Mouse (Mus musculus) lung, embryonic 15.5 days (tissue): Measurements from ENCODE around the gene Stac2. TPM values are rescaled to one million over a fixed set of nuclear protein-coding genes. Genes with fewer than 3 reads are reported as not detected.

Experiments
- ATAC-seq: fragments of 200-750 bp; cut with Nextera tagmentation; 2 replicates; pipeline ENCODE4 v1.8.0; 2017; ENCODE audit warnings: moderate number of reproducible peaks, borderline replicate concordance; ENCODE audit not compliant: low FRiP score, low TSS enrichment; ENCODE audit errors: extremely low read depth
- H3K27ac ChIP-seq: fragments of 300-500 bp; sonication (generic); 2 replicates; pipeline ENCODE4 v1.5.1; 2015; ENCODE audit warnings: moderate library complexity, mild to moderate bottlenecking, inconsistent platforms
- H3K27me3 ChIP-seq: fragments of 300-500 bp; sonication (generic); 2 replicates; pipeline ENCODE4 v1.6.1; 2015; ENCODE audit warnings: inconsistent platforms
- H3K36me3 ChIP-seq: fragments of 300-500 bp; sonication (generic); 2 replicates; pipeline ENCODE4 v1.6.1; 2015; ENCODE audit warnings: inconsistent platforms
- H3K4me1 ChIP-seq: fragments of 300-500 bp; sonication (generic); 2 replicates; pipeline ENCODE4 v1.6.1; 2015; ENCODE audit warnings: inconsistent platforms
- H3K4me2 ChIP-seq: fragments of 300-500 bp; sonication (generic); 2 replicates; pipeline ENCODE4 v1.6.1; 2015; ENCODE audit warnings: inconsistent platforms, mild to moderate bottlenecking, moderate library complexity
- H3K4me3 ChIP-seq: fragments of 300-500 bp; sonication (generic); 2 replicates; pipeline ENCODE4 v1.5.1; 2015; ENCODE audit warnings: mild to moderate bottlenecking, inconsistent platforms
- H3K9ac ChIP-seq: fragments of 300-500 bp; sonication (generic); 2 replicates; pipeline ENCODE4 v1.6.1; 2015; ENCODE audit warnings: inconsistent platforms
- H3K9me3 ChIP-seq: fragments of 300-500 bp; sonication (generic); 2 replicates; pipeline ENCODE4 v1.6.1; 2016; ENCODE audit warnings: inconsistent platforms
- WGBS: fragments of 180-500 bp; shearing (Covaris S2); methylation state at CpG from one replicate; pipeline ENCODE4 v1.1.7; 2015; 5-methylcytosine and 5-hydroxymethylcytosine counted together
- polyA plus RNA-seq: library from polyadenylated mRNA; unstranded; fragments of >200 nt; fragmentation: Nextera tagmentation; extraction: Ambion mirVana; gene quantifications from 2 replicates; pipeline ENCODE4 v1.2.1, GENCODE M21; 2015

Gene Stac2
- polyA plus RNA-seq, 1 experiment from 2014 or later = 0.16 TPM

- Histone ChIP-seq H3K4me1 (peaks cover 9% of the 10 kb centered on the region), H3K9me3 (no peaks in the 10 kb centered on the region), H3K9ac (no peak overlapping the region), H3K36me3 (peaks cover 34% of the 10 kb centered on the region), H3K4me3 (no peak overlapping the region), H3K27ac (no peak overlapping the region), H3K4me2 (no peak overlapping the region), H3K27me3 (peaks cover 11% of the 10 kb centered on the region; the same call in 1 of the 2 replicates)
- no peak for ATAC-seq
- 49% methylated on average over 5 of the region's 5 CpGs for WGBS
Observed at GRCm38 (mm10) chr11:98030701-98031442, 22.4 kb downstream of the Stac2 start.

- 11% methylated on average over 7 of the region's 7 CpGs for WGBS
- H3K4me2 ChIP-seq = peak overlapping the region; percentile 71
Observed at GRCm38 (mm10) chr11:98027785-98028184, 25.5 kb downstream of the Stac2 start.

GRCm38 (mm10) chr11:98027297-98027688, 26.0 kb downstream of the Stac2 start:
- H3K4me2 ChIP-seq = peak overlapping the region; percentile 71
- H3K9ac ChIP-seq = peak overlapping the region; percentile 100
- peaks cover 34% of the 10 kb centered on the region for H3K36me3 ChIP-seq
- ATAC-seq = no peak
- under 1% methylated on average over 18 of the region's 18 CpGs for WGBS
- H3K27ac ChIP-seq = peak overlapping the region; percentile 89
- H3K4me3 ChIP-seq = peak overlapping the region; percentile 94
- H3K4me1 ChIP-seq = peaks cover 15% of the 10 kb centered on the region
- no peaks in the 10 kb centered on the region for H3K9me3 ChIP-seq
- H3K27me3 ChIP-seq = no peaks in the 10 kb centered on the region

More at GRCm38 (mm10) chr11:98027785-98028184, 25.5 kb downstream of the Stac2 start:
- Histone ChIP-seq H3K9ac (peak overlapping the region; percentile 100), H3K9me3 (no peaks in the 10 kb centered on the region), H3K36me3 (peaks cover 34% of the 10 kb centered on the region), H3K4me1 (peaks cover 15% of the 10 kb centered on the region), H3K4me3 (peak overlapping the region; percentile 94), H3K27me3 (no peaks in the 10 kb centered on the region), H3K27ac (no peak overlapping the region)
- ATAC-seq = no peak

- Histone ChIP-seq H3K9ac (peak within 1 kb of the TSS; percentile 100), H3K9me3 (no peaks in the 10 kb centered on the region), H3K27me3 (no peaks in the 10 kb centered on the region), H3K4me3 (peak within 1 kb of the TSS; percentile 94), H3K27ac (peak within 1 kb of the TSS; percentile 89), H3K4me2 (peak within 1 kb of the TSS; percentile 71), H3K36me3 (peaks cover 34% of the 10 kb centered on the region), H3K4me1 (peaks cover 17% of the 10 kb centered on the region)
- peak; percentile 76 for ATAC-seq
- WGBS = under 1% methylated on average over 65 of the region's 69 CpGs
Observed at GRCm38 (mm10) chr11:98026570-98027296, 26.5 kb downstream of the Stac2 start, which contains the start of gene Rpl19. TSS of gene Rpl19 (plus strand) at chr11:98026710.

DNA sequence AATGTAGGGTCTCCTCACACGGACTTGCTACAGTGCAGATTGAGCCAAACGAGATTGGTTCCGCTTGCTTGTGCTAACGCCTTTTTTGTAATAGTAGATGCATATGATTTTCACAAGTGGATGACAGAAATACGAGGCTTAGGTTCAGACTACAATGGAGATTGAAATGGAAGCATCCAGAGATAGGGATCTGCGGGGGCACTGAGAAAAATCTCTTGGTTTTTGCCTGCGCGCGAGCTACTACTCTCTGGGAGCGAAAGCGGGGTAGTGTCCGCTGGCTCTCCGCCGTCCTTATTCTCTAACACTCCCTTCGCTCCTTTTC, 27.1 kb downstream of the Stac2 start:
- no peak for ATAC-seq
- peak overlapping the region; percentile 89 for H3K27ac ChIP-seq
- H3K4me3 ChIP-seq = peak overlapping the region; percentile 94
- no peaks in the 10 kb centered on the region for H3K9me3 ChIP-seq
- peak overlapping the region; percentile 100 for H3K9ac ChIP-seq
- 5% methylated on average over 15 of the region's 15 CpGs for WGBS
- peaks cover 22% of the 10 kb centered on the region for H3K4me1 ChIP-seq
- H3K4me2 ChIP-seq = peak overlapping the region; percentile 71
- peaks cover 32% of the 10 kb centered on the region for H3K36me3 ChIP-seq
- H3K27me3 ChIP-seq = no peaks in the 10 kb centered on the region

DNA sequence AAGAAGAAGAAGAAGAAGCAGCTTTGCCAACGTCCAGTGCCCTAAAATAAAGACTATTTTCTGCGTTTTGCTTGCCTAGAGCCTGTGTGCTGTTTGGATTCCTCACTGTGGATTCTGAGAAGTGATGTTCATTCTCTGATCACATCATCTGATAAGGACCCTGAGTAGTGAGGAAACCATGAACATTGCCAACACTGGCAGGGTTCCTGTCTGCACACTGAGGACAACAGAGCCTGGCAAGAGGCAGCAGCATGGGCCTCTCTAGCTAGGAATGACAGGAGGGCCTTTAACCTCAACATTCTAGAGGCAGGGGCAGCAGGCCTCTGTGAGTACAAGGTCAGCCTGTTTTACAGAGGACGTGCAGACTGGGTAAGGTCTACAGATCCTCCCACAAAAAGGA, 28.7 kb downstream of the Stac2 start:
- H3K9me3 ChIP-seq = no peaks in the 10 kb centered on the region

GRCm38 (mm10) chr11:98022555-98023371, 30.5 kb downstream of the Stac2 start, which contains the start of gene Cacnb1:
TSS of gene Cacnb1 (minus strand) at chr11:98023034.
- Histone ChIP-seq H3K27ac (peak within 1 kb of the TSS; percentile 93), H3K9me3 (no peaks in the 10 kb centered on the region), H3K4me1 (peaks cover 41% of the 10 kb centered on the region), H3K4me3 (peak within 1 kb of the TSS; percentile 70), H3K9ac (peak within 1 kb of the TSS; percentile 73), H3K27me3 (no peaks in the 10 kb centered on the region), H3K4me2 (peak within 1 kb of the TSS; percentile 94), H3K36me3 (no peaks in the 10 kb centered on the region)
- under 1% methylated on average over 50 of the region's 52 CpGs for WGBS
- peak; percentile 66; the same call in 1 of the 2 replicates for ATAC-seq

More for the DNA sequence above, 28.7 kb downstream of the Stac2 start:
- 72% methylated on average over 3 of the region's 3 CpGs for WGBS
- peaks cover 15% of the 10 kb centered on the region for H3K36me3 ChIP-seq
- no peak for ATAC-seq
- no peaks in the 10 kb centered on the region for H3K27me3 ChIP-seq
- peaks cover 39% of the 10 kb centered on the region for H3K4me1 ChIP-seq
- no peak overlapping the region for H3K4me3 ChIP-seq
- H3K4me2 ChIP-seq = no peak overlapping the region
- H3K27ac ChIP-seq = no peak overlapping the region
- no peak overlapping the region for H3K9ac ChIP-seq

DNA sequence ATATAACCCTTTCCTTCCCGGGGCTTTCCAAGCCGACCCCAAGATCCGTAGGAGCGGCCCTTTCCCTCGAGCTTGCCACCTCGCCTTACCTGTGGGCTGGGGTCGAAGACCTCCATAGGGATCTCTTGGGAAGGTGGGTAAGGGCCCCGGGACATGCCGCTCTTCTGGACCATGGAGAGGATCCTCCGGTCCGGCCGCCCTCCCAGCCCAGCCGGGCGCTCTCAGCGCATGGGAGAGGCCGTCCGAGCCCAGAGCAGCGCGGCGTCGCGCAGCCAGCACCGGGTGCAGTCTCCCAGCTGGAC, 31.1 kb downstream of the Stac2 start:
- Histone ChIP-seq H3K27ac (peak overlapping the region; percentile 93), H3K27me3 (no peaks in the 10 kb centered on the region), H3K9me3 (no peaks in the 10 kb centered on the region), H3K4me3 (peak overlapping the region; percentile 70), H3K4me2 (peak overlapping the region; percentile 94), H3K9ac (peak overlapping the region; percentile 73), H3K4me1 (peaks cover 41% of the 10 kb centered on the region), H3K36me3 (peaks cover 4% of the 10 kb centered on the region; the same call in 1 of the 2 replicates)
- no peak for ATAC-seq
- WGBS = under 1% methylated on average over 23 of the region's 23 CpGs

- Histone ChIP-seq H3K4me1 (peaks cover 41% of the 10 kb centered on the region), H3K27me3 (no peaks in the 10 kb centered on the region), H3K9me3 (no peaks in the 10 kb centered on the region), H3K4me2 (peak overlapping the region; percentile 94), H3K36me3 (peaks cover 5% of the 10 kb centered on the region; the same call in 1 of the 2 replicates), H3K4me3 (peak overlapping the region; percentile 70), H3K27ac (peak overlapping the region; percentile 93; the same call in 1 of the 2 replicates), H3K9ac (peak overlapping the region; percentile 73)
- 3% methylated on average over 33 of the region's 34 CpGs for WGBS
- ATAC-seq = no peak; the same call in 1 of the 2 replicates
Observed at GRCm38 (mm10) chr11:98021565-98022252, 31.6 kb downstream of the Stac2 start.

DNA sequence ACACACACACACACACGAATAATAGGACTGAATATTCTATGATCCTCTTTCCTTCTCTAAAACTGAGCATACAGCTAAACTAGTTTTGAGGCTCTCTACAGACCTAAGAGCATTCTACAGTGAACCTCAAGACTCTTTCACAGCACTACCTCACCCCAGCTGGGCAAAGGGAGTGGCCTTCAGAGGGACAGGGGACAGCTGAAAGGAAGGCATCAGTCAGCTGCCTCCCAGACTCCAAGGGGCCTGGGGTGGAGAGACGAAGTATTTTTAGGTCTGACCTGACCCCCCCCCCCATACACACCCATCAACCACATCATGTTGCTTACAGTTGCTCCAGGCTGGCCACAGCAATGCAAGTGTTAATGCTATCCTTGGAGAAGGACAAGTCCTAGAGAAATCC, 32.1 kb downstream of the Stac2 start:
- peak overlapping the region; percentile 94 for H3K4me2 ChIP-seq
- peaks cover 5% of the 10 kb centered on the region; the same call in 1 of the 2 replicates for H3K36me3 ChIP-seq
- H3K4me1 ChIP-seq = peaks cover 40% of the 10 kb centered on the region
- 38% methylated on average over 2 of the region's 2 CpGs for WGBS
- H3K9me3 ChIP-seq = no peaks in the 10 kb centered on the region
- ATAC-seq = no peak
- H3K27ac ChIP-seq = no peak overlapping the region
- no peaks in the 10 kb centered on the region for H3K27me3 ChIP-seq
- H3K4me3 ChIP-seq = peak overlapping the region; percentile 70
- H3K9ac ChIP-seq = no peak overlapping the region

GRCm38 (mm10) chr11:98020710-98021109, 32.6 kb downstream of the Stac2 start:
- 48% methylated on average over 1 of the region's 1 CpGs for WGBS
- H3K27ac ChIP-seq = no peak overlapping the region

More at GRCm38 (mm10) chr11:98020710-98021109, 32.6 kb downstream of the Stac2 start:
- no peaks in the 10 kb centered on the region for H3K9me3 ChIP-seq
- H3K27me3 ChIP-seq = no peaks in the 10 kb centered on the region
- peaks cover 36% of the 10 kb centered on the region for H3K4me1 ChIP-seq
- H3K4me2 ChIP-seq = no peak overlapping the region
- H3K4me3 ChIP-seq = no peak overlapping the region
- ATAC-seq = no peak
- H3K36me3 ChIP-seq = peaks cover 5% of the 10 kb centered on the region; the same call in 1 of the 2 replicates
- no peak overlapping the region for H3K9ac ChIP-seq
